Mouse (Mus musculus): ENCODE data around the gene P4ha2. TPM values are rescaled to one million over a fixed set of nuclear protein-coding genes. Genes with fewer than 3 reads are reported as not detected.
A peak's percentile ranks its signal among the peaks of the same experiment; 100 is the strongest.

Gene P4ha2
- polyA plus RNA-seq, 1 experiment from 2014 or later = 18.4 TPM

DNA sequence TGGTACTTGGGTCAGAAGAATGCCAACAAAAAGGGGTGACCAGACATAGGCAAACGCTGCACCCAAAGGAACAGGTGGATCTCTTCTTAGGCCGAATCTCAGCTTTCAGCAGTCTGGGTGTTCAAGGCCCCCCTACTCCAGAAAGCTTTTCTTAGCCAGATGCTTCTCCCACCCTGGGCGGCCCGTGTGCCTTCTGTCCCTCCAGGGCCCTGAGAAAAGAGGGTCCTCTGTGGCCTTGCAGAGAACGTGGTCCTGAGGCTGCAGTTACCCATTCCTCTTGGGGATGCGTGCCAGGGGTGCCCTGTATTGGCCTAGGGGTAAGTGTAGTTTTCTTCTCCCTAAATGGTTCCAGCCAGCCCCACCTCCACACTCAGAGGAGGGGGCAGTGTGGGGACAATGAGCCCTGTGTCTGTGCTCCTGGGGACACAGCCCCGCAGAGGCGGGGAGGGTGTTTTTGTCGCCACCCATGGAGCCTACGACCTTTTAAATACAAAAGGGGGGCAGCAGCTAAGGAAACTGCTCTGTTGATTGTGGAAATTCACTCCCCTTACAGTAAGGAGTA, 41.8 kb upstream of the P4ha2 start:
- peak; percentile 41 for DNase-seq (ENCODE audit: low spot score)
- Histone ChIP-seq H3K9ac (ENCODE audit: low read length) (peak overlapping the region; percentile 32), H3K36me3 (ENCODE audit: control insufficient read depth, insufficient read depth, low read length) (no peaks in the 10 kb centered on the region; the same call in 1 of the 2 replicates), H3K4me3 (ENCODE audit: low read depth, low read length) (no peak overlapping the region), H3K9me3 (ENCODE audit: control insufficient read depth, low read length) (no peaks in the 10 kb centered on the region), H3K4me2 (ENCODE audit: low read depth) (0 out of 2 replicates have a peak overlapping the region, but pooled peaks have one; percentile 3), H3K27me3 (ENCODE audit: control insufficient read depth, insufficient read depth, low read length) (no peaks in the 10 kb centered on the region), H3K27ac (ENCODE audit: low read depth, low read length) (peak overlapping the region; percentile 68), H3K4me1 (ENCODE audit: control insufficient read depth, insufficient read depth, low read length) (peaks cover 27% of the 10 kb centered on the region; the same call in 1 of the 2 replicates)
- 26% methylated on average over 10 of the region's 10 CpGs for WGBS
- ATAC-seq (ENCODE audit: insufficient read depth, low FRiP score, low TSS enrichment) = peak; percentile 69

DNA sequence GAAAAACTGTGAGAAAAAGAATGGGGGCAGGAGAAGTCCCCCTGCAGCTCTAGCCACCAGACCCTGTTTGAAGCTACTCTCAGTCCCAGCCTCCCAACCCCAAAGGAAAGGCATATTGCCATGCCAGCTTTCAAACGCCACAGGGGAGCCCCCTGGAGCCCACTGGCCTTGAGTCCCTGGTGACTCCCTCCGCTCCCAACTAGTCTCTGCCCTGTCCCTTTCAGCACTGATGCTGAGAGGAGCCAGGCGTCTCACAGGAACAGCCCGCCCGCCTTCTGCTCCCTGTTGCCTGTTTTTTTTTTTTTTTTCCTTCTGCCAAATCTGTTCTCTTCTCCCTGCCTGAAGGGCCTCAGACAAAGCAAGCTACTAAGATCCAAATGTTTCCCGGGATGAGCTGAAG, 41.3 kb upstream of the P4ha2 start:
- Histone ChIP-seq H3K4me1 (ENCODE audit: control insufficient read depth, insufficient read depth, low read length) (peaks cover 27% of the 10 kb centered on the region; the same call in 1 of the 2 replicates), H3K9ac (ENCODE audit: low read length) (peak overlapping the region; percentile 32)
- ATAC-seq (ENCODE audit: insufficient read depth, low FRiP score, low TSS enrichment) = no peak

DNA sequence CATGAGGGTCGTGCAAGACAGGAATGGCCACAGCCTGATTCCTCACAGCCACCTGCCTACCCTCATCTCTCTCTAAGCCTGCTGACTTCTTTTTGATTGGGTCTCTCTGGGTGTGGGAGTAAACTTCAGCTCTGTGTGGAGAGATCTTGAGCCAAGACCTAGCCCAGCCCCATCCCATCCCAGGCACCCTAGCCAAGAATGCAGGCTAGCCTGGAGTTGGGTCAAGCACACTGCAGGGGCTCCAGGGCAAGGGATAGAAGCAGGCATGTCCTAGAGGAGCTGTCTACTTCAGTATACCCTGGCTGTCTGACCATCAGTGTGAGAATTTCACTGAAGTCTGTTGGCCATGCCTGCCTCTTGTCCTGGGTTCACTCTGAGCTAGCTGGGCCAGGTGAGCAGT, 40.4 kb upstream of the P4ha2 start:
- ATAC-seq (ENCODE audit: insufficient read depth, low FRiP score, low TSS enrichment) (no peak), DNase-seq (ENCODE audit: low spot score) (no peak)
- H3K4me2 ChIP-seq (ENCODE audit: low read depth) = no peak overlapping the region
- H3K27me3 ChIP-seq (ENCODE audit: control insufficient read depth, insufficient read depth, low read length) = no peaks in the 10 kb centered on the region
- H3K27ac ChIP-seq (ENCODE audit: low read depth, low read length) = no peak overlapping the region
- H3K9ac ChIP-seq (ENCODE audit: low read length) = no peak overlapping the region
- H3K4me1 ChIP-seq (ENCODE audit: control insufficient read depth, insufficient read depth, low read length) = peaks cover 27% of the 10 kb centered on the region; the same call in 1 of the 2 replicates
- WGBS = 67% methylated on average over 1 of the region's 1 CpGs
- no peaks in the 10 kb centered on the region; the same call in 1 of the 2 replicates for H3K36me3 ChIP-seq (ENCODE audit: control insufficient read depth, insufficient read depth, low read length)
- H3K9me3 ChIP-seq (ENCODE audit: control insufficient read depth, low read length) = no peaks in the 10 kb centered on the region
- H3K4me3 ChIP-seq (ENCODE audit: low read depth, low read length) = no peak overlapping the region

More for the DNA sequence above, 41.3 kb upstream of the P4ha2 start:
- H3K27ac ChIP-seq (ENCODE audit: low read depth, low read length) = peak overlapping the region; percentile 68; the same call in 1 of the 2 replicates
- WGBS = 17% methylated on average over 6 of the region's 6 CpGs
- no peaks in the 10 kb centered on the region for H3K9me3 ChIP-seq (ENCODE audit: control insufficient read depth, low read length)
- H3K4me2 ChIP-seq (ENCODE audit: low read depth) = no peak overlapping the region
- H3K36me3 ChIP-seq (ENCODE audit: control insufficient read depth, insufficient read depth, low read length) = no peaks in the 10 kb centered on the region; the same call in 1 of the 2 replicates
- peak; percentile 39 for DNase-seq (ENCODE audit: low spot score)
- H3K4me3 ChIP-seq (ENCODE audit: low read depth, low read length) = no peak overlapping the region
- H3K27me3 ChIP-seq (ENCODE audit: control insufficient read depth, insufficient read depth, low read length) = no peaks in the 10 kb centered on the region

GRCm38 (mm10) chr11:54060316-54060715, 39.6 kb upstream of the P4ha2 start:
- Histone ChIP-seq H3K4me2 (ENCODE audit: low read depth) (no peak overlapping the region), H3K9ac (ENCODE audit: low read length) (peak overlapping the region; percentile 6), H3K27ac (ENCODE audit: low read depth, low read length) (0 out of 2 replicates have a peak overlapping the region, but pooled peaks have one; percentile 54), H3K9me3 (ENCODE audit: control insufficient read depth, low read length) (no peaks in the 10 kb centered on the region), H3K27me3 (ENCODE audit: control insufficient read depth, insufficient read depth, low read length) (no peaks in the 10 kb centered on the region), H3K4me1 (ENCODE audit: control insufficient read depth, insufficient read depth, low read length) (peaks cover 27% of the 10 kb centered on the region; the same call in 1 of the 2 replicates), H3K4me3 (ENCODE audit: low read depth, low read length) (no peak overlapping the region), H3K36me3 (ENCODE audit: control insufficient read depth, insufficient read depth, low read length) (no peaks in the 10 kb centered on the region; the same call in 1 of the 2 replicates)
- 21% methylated on average over 9 of the region's 9 CpGs for WGBS
- ATAC-seq (ENCODE audit: insufficient read depth, low FRiP score, low TSS enrichment) (no peak), DNase-seq (ENCODE audit: low spot score) (no peak)

DNA sequence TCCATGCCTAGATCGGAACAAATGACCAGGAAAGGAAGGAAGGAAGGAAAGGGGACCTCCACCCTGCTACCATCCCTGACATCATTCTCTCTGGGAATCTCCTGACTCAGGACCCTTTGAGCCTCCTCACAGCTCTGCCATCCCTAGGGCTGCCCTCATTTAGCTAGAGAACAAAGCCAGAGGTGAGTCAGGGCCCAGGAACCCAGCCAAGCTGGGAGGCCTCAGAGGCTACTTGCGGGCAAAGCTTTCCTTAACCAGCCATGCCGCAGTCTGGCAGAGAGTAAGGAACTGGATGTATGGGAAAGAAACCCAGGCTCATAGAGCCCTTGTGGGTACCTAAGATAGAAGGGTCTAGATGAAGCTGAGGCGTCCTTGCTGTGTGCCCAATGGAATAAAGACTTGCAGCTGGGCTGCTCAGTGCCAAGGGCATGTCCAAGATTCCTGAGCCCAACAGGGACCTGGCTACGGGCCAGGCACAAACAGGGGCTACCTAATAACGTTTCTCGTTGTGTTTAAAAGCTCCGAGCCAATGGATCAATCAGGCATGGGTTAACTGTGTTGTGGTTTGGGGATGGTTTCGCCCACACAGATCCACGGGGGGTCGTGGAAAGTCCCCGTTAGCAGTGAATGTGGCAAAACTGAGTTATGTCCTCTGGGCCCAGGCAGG, 37.7 kb upstream of the P4ha2 start:
- H3K36me3 ChIP-seq (ENCODE audit: control insufficient read depth, insufficient read depth, low read length) = no peaks in the 10 kb centered on the region; the same call in 1 of the 2 replicates
- no peak overlapping the region for H3K4me2 ChIP-seq (ENCODE audit: low read depth)
- H3K4me3 ChIP-seq (ENCODE audit: low read depth, low read length) = no peak overlapping the region
- H3K27ac ChIP-seq (ENCODE audit: low read depth, low read length) = no peak overlapping the region
- H3K9me3 ChIP-seq (ENCODE audit: control insufficient read depth, low read length) = no peaks in the 10 kb centered on the region
- H3K27me3 ChIP-seq (ENCODE audit: control insufficient read depth, insufficient read depth, low read length) = no peaks in the 10 kb centered on the region
- H3K9ac ChIP-seq (ENCODE audit: low read length) = no peak overlapping the region
- H3K4me1 ChIP-seq (ENCODE audit: control insufficient read depth, insufficient read depth, low read length) = peaks cover 28% of the 10 kb centered on the region; the same call in 1 of the 2 replicates
- no peak for ATAC-seq (ENCODE audit: insufficient read depth, low FRiP score, low TSS enrichment)
- DNase-seq (ENCODE audit: low spot score) = no peak
- 84% methylated on average over 12 of the region's 12 CpGs for WGBS

DNA sequence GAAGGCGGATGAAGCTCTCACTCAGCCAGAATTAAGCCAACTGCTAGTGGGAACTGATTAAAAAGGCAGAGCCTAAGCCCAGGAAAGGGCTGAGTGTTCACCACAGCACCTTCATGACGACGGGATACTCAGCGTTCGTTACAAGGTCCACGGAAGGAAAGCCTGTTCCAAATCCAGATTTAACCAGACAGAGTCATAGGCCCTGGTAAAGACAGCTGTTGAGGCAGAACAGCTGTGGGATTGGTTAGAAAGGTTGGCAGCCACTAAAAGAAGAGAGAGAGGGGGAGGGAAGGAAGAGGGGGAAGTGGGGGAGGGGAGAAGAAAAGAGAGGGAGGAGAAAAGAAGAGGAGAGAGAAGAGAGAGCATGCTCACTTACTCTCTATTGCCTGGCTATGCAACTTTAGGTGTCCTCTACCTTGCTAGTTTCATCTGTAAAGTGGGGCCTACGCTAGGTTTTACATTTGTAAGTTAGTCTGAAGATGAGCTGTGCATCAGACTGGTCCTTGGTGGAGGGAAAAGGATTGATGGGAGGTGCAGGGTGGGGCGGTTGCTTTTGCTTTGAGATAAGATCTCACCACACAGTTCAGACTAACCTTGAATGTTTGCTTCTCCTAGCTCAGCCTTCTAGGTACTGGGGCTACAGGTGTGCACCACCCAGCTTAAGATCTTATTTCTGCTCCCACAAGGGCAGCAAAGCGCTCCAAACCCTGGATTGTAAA, 37.0 kb upstream of the P4ha2 start:
- no peak overlapping the region for H3K4me2 ChIP-seq (ENCODE audit: low read depth)
- WGBS = 83% methylated on average over 9 of the region's 9 CpGs

DNA sequence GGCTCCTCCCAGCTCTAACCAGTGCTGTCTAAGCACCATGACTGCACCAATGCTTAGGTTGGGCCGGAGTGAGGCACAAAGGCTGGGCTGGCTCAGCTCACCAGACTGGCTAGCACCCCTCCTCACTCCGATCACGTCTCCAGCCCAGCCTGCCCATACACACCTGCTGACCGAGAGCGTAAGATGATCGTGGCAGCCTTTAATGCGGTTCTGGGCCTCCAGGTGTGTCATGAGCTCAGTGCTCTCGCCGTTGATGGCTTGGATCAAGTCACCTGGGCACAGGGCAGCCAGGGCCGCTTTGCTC, 36.5 kb upstream of the P4ha2 start:
- Histone ChIP-seq H3K4me1 (ENCODE audit: control insufficient read depth, insufficient read depth, low read length) (peaks cover 21% of the 10 kb centered on the region; the same call in 1 of the 2 replicates), H3K9me3 (ENCODE audit: control insufficient read depth, low read length) (no peaks in the 10 kb centered on the region), H3K4me2 (ENCODE audit: low read depth) (no peak overlapping the region), H3K27me3 (ENCODE audit: control insufficient read depth, insufficient read depth, low read length) (no peaks in the 10 kb centered on the region), H3K27ac (ENCODE audit: low read depth, low read length) (no peak overlapping the region), H3K36me3 (ENCODE audit: control insufficient read depth, insufficient read depth, low read length) (no peaks in the 10 kb centered on the region; the same call in 1 of the 2 replicates), H3K9ac (ENCODE audit: low read length) (no peak overlapping the region), H3K4me3 (ENCODE audit: low read depth, low read length) (no peak overlapping the region)
- WGBS = 90% methylated on average over 10 of the region's 10 CpGs
- ATAC-seq (ENCODE audit: insufficient read depth, low FRiP score, low TSS enrichment) (no peak), DNase-seq (ENCODE audit: low spot score) (no peak)

More for the DNA sequence above, 37.0 kb upstream of the P4ha2 start:
- no peak for ATAC-seq (ENCODE audit: insufficient read depth, low FRiP score, low TSS enrichment)
- DNase-seq (ENCODE audit: low spot score) = no peak
- H3K9me3 ChIP-seq (ENCODE audit: control insufficient read depth, low read length) = no peaks in the 10 kb centered on the region
- peaks cover 26% of the 10 kb centered on the region; the same call in 1 of the 2 replicates for H3K4me1 ChIP-seq (ENCODE audit: control insufficient read depth, insufficient read depth, low read length)
- H3K4me3 ChIP-seq (ENCODE audit: low read depth, low read length) = no peak overlapping the region
- no peak overlapping the region for H3K9ac ChIP-seq (ENCODE audit: low read length)
- H3K36me3 ChIP-seq (ENCODE audit: control insufficient read depth, insufficient read depth, low read length) = no peaks in the 10 kb centered on the region; the same call in 1 of the 2 replicates
- no peak overlapping the region for H3K27ac ChIP-seq (ENCODE audit: low read depth, low read length)
- H3K27me3 ChIP-seq (ENCODE audit: control insufficient read depth, insufficient read depth, low read length) = no peaks in the 10 kb centered on the region

GRCm38 (mm10) chr11:54064412-54064978, 35.4 kb upstream of the P4ha2 start:
- Histone ChIP-seq H3K4me3 (ENCODE audit: low read depth, low read length) (no peak overlapping the region), H3K9ac (ENCODE audit: low read length) (no peak overlapping the region), H3K27me3 (ENCODE audit: control insufficient read depth, insufficient read depth, low read length) (no peaks in the 10 kb centered on the region), H3K9me3 (ENCODE audit: control insufficient read depth, low read length) (no peaks in the 10 kb centered on the region), H3K4me2 (ENCODE audit: low read depth) (no peak overlapping the region), H3K4me1 (ENCODE audit: control insufficient read depth, insufficient read depth, low read length) (peaks cover 14% of the 10 kb centered on the region; the same call in 1 of the 2 replicates), H3K36me3 (ENCODE audit: control insufficient read depth, insufficient read depth, low read length) (no peaks in the 10 kb centered on the region), H3K27ac (ENCODE audit: low read depth, low read length) (no peak overlapping the region)
- ATAC-seq (ENCODE audit: insufficient read depth, low FRiP score, low TSS enrichment) = no peak
- DNase-seq (ENCODE audit: low spot score) = no peak
- 80% methylated on average over 3 of the region's 3 CpGs for WGBS

All from neural tube, embryonic 11.5 days (tissue).